Mouse (Mus musculus): Measurements from ENCODE around the gene Aqp11.

Aqp11 gene

GRCm38 (mm10) chr7:97737638-97738456 is at the start of gene Aqp11:
Gene Aqp11, minus strand, starts transcription at chr7:97738289.
- DNase-seq (ENCODE audit: low read depth), result peak; percentile 79

DNA sequence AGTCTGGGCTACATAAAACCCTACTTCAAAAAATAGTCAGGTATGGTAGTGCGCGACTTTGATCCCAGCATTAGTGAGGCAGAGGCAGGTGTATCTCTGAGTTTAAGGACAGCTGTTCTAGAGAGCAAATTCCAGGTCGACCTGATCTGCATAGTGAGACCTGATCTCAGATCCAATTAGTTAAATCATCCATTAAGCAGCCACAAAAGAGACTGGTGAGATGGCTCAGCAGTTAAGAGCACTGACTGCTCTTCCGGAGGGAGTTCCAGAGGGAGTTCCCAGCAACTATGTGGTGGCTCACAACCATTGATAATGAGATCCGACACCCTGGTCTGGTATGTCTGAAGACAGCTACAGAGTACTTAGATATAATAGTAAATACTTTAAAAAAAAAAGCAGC is 45.4 kb upstream of the Aqp11 start:
- no peak for DNase-seq (ENCODE audit: low read depth)

DNA sequence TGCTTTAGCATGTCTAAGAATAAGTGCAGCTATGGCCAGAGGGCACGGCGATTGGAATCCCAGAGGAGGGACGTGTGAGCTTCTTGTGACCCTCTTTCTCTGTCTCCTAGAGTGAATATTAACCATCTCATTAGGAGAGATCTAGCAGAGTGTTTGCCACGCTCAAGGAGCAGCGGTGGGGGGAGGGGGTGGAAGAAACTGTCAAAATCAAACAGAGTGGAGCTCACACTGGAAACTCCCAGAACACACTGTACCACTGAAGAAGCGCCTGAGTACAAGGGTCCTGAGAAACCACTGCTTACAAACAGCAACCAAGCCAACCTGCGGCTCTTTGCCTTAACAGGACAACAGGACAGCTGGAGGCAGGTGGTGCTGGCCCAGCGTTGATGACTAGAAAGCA is 43.4 kb upstream of the Aqp11 start:
- no peak for DNase-seq (ENCODE audit: low read depth)

DNA sequence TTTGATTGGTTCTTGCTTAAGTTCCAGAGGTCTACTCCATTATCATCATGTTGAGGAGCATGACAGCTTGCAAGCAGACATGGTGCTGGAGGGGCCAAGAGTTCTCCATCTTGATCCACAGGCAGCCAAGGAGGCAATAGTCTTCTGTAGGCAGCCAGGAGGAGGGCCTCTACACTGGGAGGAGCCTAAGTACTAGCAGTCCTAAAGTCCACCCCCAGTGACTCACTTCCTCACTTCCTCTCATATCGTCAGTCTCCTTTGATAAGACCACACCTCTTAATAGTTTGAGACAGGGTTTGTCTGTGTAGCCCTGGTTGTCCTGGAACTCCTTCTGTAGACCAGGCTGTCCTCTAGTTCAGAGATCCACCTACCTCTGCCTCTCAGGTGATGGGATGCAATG is 42.7 kb upstream of the Aqp11 start:
- no peak for DNase-seq (ENCODE audit: low read depth)

DNA sequence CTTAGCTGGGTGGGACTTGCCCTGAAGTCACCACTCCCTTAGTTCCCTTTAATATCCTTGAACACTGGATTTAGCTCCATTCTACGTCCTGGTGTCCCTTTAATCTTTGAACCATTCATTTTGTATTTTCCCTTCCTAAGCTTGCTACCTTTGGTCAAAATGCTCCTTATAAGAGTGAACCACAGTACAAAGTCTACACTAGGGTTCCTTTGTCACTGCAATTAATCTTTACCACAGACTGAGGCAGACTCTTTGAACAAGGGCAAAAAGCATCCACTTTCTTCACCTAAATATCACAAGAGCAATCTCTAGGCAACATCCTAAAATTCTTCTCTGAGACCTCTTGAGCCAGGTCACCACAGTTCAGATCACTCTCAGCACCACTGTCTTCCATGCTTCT is 42.1 kb upstream of the Aqp11 start:
- no peak for DNase-seq (ENCODE audit: low read depth)

DNA sequence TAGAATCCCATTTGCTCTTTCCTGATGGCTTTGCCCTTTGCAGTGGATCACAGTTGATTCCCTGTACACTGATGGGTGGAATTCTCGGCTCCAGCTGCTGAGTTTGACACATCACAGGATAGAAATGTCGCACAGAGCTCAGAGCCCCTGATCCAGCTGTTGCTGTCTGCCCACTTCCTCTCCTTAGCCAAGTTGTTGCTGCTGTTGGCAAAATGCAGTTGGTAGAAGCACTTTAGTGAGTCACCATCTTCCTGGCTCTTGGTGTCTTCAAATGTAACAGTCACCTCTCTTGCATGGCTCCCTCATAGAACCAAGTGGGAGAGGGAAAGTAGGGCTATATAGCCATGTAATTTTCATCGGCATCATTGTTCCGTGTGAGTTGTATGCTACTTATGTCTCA is 39.1 kb upstream of the Aqp11 start:
- DNase-seq (ENCODE audit: low read depth), result no peak

DNA sequence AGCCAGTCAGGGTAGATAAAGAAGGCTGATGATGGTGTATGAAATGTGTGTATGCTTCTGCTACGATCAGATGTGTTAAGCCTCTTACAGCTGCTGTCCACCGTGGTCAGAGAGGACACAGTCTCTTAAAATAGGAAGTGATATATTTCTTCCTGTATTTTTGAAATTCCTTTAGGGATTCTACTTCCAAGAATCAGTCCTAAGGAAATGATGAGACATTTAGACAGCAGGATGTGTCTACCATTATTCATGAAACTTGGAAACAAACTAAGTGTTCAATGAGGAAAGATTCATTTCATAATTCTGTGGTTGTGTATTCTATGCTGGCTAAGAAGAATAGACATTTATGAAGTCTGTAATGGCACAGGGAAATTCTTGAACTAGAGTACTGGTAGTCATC is 37.8 kb upstream of the Aqp11 start:
- DNase-seq (ENCODE audit: low read depth), result no peak

- DNase-seq (ENCODE audit: low read depth), result no peak
Measured at GRCm38 (mm10) chr7:97775380-97775779, 37.3 kb upstream of the Aqp11 start.

DNA sequence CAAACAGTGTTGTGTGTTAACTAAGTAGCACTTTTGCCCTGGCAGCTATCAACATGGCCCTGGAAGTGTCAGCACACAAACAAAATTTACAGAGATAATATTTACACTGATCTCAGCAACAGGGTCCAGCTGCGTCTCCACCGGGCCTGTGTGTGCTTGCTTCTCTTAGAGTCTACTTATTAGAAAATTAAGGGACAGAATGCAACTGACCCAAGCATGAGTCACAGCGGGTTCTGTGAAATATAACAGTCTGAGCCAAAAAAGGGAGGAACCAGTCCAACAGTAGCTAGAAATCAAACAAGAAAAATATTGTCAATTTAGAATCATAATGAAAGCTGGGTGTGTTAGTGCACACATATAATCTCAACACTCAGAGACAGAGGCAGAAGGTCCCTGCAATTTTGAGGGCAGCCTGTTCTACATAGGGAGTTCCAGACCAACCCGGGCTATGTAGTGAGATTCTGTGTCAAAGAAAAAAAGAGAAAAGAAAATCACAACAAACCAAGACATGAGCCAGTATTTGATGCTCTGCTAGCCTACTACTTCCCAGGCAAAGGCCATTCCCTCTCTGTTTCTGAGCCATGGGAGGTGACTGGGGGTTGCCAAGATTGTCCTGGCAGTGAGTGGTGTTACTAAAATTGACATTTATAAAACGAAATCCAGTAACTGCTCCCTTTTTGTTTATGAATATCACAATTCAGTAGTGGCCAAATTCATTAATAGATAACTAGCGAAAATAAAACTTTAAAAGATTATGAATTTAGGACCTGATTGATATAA is 32.9 kb upstream of the Aqp11 start:
- DNase-seq (ENCODE audit: low read depth), result no peak

- DNase-seq (ENCODE audit: low read depth), result no peak
Measured at GRCm38 (mm10) chr7:97769020-97769419, 30.9 kb upstream of the Aqp11 start.

- DNase-seq (ENCODE audit: low read depth), result no peak
Measured at GRCm38 (mm10) chr7:97767841-97768240, 29.8 kb upstream of the Aqp11 start.

DNA sequence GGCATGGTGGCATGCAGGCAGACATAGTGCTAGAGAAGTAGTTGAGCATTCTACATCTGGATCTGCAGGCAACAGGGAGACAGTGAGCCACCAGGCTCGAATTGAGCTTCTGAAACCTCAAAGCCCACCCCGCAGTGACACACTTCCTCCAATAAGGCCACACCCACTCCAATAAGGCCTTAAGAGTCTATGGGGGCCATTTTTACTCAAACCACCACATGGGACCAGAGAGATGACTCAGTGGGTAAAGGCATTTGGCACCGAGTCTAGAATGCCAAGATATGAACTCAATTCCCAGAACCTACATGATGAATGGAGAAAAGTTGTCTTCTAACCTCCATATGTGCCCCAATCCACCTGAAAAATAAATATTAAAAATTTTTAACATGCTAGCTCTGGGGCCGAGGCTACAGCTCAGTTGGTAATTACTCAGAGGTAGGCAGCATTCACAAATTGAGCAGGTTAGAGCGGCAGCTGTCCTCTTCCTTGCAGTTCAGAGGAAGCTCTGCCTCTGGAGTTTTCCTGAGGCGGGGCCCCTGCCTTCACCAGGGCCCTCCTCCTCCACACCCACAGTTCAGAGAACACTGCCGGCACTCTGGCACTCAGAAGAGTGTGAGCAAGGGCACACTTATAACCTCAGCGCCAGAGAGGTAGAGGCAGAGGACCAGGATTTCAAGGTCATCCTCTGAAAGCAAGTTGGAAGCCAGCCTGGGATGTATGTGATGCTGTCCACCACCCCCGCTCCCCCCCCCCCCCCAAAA is 28.5 kb upstream of the Aqp11 start:
- no peak for DNase-seq (ENCODE audit: low read depth)

GRCm38 (mm10) chr7:97765963-97766347 is 27.9 kb upstream of the Aqp11 start:
- DNase-seq (ENCODE audit: low read depth), result no peak

DNA sequence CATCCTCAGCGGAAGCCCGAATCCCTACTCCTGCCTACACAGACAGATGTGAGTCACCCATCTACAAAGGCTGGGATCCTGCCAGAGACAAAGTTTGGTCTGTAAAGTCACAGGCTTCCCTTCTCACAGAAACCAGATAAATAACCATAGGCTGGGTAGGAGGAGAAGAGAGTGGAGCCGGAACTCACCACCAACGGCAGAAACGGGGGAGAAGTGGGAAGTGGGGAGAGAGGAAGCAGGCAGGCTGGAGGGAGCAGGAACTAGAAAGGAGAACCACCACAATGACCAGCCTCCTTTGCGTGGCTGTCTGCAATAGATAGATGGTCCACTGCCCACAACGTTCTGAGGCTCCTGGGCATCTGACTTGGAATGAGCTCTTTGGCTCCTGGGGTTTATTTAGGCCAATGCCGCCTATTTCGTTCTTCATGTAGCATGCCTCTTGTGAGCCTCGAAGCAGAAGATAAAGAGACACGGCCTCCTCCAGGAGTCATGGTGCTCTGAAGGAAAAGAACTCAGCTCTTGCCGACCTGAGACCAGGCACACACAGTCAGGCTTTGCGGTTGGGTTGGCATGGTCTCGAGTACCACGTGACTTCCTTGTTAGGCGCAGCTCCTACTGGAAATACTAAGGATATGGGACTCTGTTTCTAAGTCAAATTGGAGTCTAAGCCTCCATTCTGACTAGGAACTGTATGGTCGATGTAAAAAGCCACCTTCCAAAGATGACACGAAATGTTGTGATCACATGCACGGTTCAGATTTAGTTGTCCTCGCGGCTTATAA is 27.3 kb upstream of the Aqp11 start:
- DNase-seq (ENCODE audit: low read depth), result no peak

DNA sequence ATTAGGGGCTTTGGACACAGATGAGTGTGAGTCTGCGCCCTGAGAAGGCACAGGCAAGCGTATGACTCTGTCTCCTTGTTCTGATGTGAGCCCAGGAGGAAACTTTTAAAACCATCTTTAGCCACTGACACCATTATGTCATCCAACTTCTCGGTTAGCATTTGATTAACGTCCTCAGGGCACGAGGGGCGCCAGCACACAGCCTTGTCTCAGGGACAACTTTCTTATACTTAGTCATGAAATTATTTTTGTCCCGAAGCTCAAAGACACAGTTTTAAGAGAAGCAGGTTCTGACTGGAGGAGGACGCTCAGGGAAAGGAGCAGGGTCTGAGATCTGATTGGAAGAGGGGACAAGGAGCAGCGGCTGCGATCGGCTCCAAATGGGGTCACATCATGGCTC is 26.5 kb upstream of the Aqp11 start:
- DNase-seq (ENCODE audit: low read depth), result no peak

- no peak for DNase-seq (ENCODE audit: low read depth)
Measured at GRCm38 (mm10) chr7:97756967-97757881, 19.1 kb upstream of the Aqp11 start.

DNA sequence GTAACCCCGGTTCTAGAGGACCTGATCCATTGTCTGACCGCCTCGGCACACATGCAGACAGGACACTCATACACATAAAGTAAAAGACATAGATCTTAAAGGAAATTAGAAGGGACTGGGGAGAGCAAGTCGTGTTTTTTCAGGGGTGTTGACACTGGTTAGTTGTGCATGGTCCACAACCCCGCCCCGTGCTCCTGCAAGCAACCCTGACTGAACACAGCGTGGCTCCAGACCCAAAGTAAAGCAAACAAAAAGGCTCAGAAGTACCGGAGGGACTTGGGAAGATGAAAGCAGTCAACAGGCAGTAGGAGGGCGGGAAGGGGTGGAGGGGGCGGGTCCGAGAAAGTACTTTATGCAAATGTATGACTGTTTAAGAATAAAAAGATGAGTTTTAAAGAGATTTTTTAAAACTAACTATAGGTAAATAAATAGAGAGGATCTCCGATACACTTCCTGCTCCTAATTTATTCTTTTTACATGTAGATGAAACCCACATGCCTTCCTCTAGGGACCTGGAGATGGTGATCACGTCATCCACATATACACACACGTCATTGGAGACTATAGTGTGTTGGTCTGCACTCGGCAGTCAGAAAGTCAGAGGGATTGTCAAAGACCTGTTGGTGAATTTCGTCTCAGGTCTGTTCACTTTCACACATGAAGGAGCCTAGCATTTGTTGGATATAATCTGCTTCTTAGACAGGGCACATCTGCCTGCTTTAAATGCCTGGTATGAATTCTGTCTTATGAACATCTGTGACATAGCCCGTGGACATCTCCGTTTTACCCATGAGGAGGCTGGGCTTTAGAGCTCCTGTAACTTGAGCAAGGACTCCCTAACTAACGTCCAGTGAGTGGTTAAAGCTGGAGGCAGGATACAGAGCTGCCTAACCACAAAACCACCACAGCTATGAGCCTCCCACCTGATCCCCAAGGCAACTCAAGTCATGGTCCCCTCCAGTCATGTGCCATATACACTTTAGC is 11.4 kb upstream of the Aqp11 start:
- no peak for DNase-seq (ENCODE audit: low read depth)

DNA sequence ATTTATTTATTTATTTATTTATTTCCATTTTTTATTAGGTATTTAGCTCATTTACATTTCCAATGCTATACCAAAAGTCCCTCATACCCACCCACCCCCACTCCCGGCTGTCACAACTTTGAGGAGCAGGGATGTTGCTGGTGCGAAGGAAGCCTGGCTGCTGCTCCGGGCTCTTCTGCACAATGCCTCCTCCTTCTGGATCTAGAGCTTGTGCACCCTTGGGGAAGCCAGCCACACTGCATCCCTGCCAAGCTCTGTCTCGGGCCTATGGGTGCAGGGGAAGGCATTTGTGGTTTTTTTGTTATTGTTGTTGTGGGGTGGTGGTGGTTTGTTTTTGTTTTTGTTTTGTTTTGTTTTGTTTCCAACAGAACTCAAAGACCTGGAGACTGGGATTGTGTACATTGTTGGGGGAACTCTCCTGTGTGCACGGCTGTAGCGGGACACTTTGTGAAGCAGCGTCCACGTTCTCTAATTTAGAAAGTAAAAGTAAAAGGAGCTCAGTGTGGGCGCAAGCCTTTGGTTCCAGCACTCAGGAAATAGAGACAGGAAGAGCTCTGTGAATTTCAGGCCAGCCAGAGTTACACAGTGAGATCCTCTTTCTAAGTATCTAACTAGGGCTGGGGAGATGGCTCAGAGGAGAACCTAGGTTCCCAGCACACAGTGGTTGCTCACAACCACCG is 10.6 kb upstream of the Aqp11 start:
- DNase-seq (ENCODE audit: low read depth), result no peak
